Mouse (Mus musculus) hindbrain, embryonic 13.5 days (tissue): ENCODE measurements around the gene Magoh. TPM values are rescaled to one million over a fixed set of nuclear protein-coding genes. Genes with fewer than 3 reads are reported as not detected.

ENCODE experiments used
- ATAC-seq: fragments of 200-750 bp; cut with Nextera tagmentation; 2 replicates; pipeline ENCODE4 v1.8.0; 2017; ENCODE audit warnings: moderate TSS enrichment; ENCODE audit not compliant: low FRiP score
- H3K27ac ChIP-seq: fragments of 300-500 bp; sonication (generic); 2 replicates; pipeline ENCODE4 v1.5.1; 2015; ENCODE audit warnings: inconsistent platforms, mild to moderate bottlenecking, moderate library complexity
- H3K27me3 ChIP-seq: fragments of 300-500 bp; sonication (generic); 2 replicates; pipeline ENCODE4 v1.6.1; 2015; ENCODE audit warnings: mild to moderate bottlenecking, inconsistent platforms
- H3K36me3 ChIP-seq: fragments of 300-500 bp; sonication (generic); 2 replicates; pipeline ENCODE4 v1.6.1; 2015; ENCODE audit warnings: mild to moderate bottlenecking, inconsistent platforms
- H3K4me1 ChIP-seq: fragments of 300-500 bp; sonication (generic); replicated peaks from 2 replicates; pipeline ENCODE4 v1.6.1; 2015; ENCODE audit warnings: inconsistent platforms
- H3K4me2 ChIP-seq: fragments of 300-500 bp; sonication (generic); 2 replicates; pipeline ENCODE4 v1.6.1; 2015; ENCODE audit warnings: inconsistent platforms, mild to moderate bottlenecking, moderate library complexity
- H3K4me3 ChIP-seq: fragments of 300-500 bp; sonication (generic); 2 replicates; pipeline ENCODE4 v1.5.1; 2015; ENCODE audit warnings: mild to moderate bottlenecking, inconsistent platforms
- H3K9ac ChIP-seq: fragments of 300-500 bp; sonication (generic); 2 replicates; pipeline ENCODE4 v1.6.1; 2015; ENCODE audit warnings: mild to moderate bottlenecking, inconsistent platforms
- H3K9me3 ChIP-seq: fragments of 300-500 bp; sonication (generic); 2 replicates; pipeline ENCODE4 v1.6.1; 2016; ENCODE audit warnings: inconsistent platforms
- WGBS: fragments of 180-500 bp; shearing (Covaris S2); methylation state at CpG from one replicate; pipeline ENCODE4 v1.1.7; 2015; 5-methylcytosine and 5-hydroxymethylcytosine counted together
- polyA plus RNA-seq: library from polyadenylated mRNA; unstranded; fragments of >200 nt; fragmentation: Nextera tagmentation; extraction: Ambion mirVana; gene quantifications from 2 replicates; pipeline ENCODE4 v1.2.1, GENCODE M21; 2015

The Magoh gene
- 135 and 137 TPM in 2 replicates for polyA plus RNA-seq

GRCm38 (mm10) chr4:107879254-107880050, at the start of gene Magoh:
Gene Magoh (plus strand): TSS chr4:107879755.
- Histone ChIP-seq H3K27me3 (no peaks in the 10 kb centered on the region), H3K9ac (peak within 1 kb of the TSS; percentile 82), H3K4me1 (peaks cover 17% of the 10 kb centered on the region), H3K4me2 (peak within 1 kb of the TSS; percentile 85), H3K4me3 (peak within 1 kb of the TSS; percentile 82), H3K27ac (peak within 1 kb of the TSS; percentile 82), H3K9me3 (no peaks in the 10 kb centered on the region), H3K36me3 (peaks cover 43% of the 10 kb centered on the region)
- peak; percentile 95 for ATAC-seq
- 4% methylated on average over 48 of the region's 48 CpGs for WGBS

- no peaks in the 10 kb centered on the region for H3K9me3 ChIP-seq
- H3K4me1 ChIP-seq = peaks cover 100% of the 10 kb centered on the region
- no peak for ATAC-seq
- peak overlapping the region; percentile 78 for H3K27ac ChIP-seq
- 38% methylated on average over 10 of the region's 10 CpGs for WGBS
- no peaks in the 10 kb centered on the region for H3K27me3 ChIP-seq
- H3K36me3 ChIP-seq = no peaks in the 10 kb centered on the region
- 0 out of 2 replicates have a peak overlapping the region, but pooled peaks have one; percentile 5 for H3K4me2 ChIP-seq
- peak overlapping the region; percentile 3; the same call in 1 of the 2 replicates for H3K9ac ChIP-seq
- H3K4me3 ChIP-seq = no peak overlapping the region
Observed at GRCm38 (mm10) chr4:107830189-107830588, 49.4 kb upstream of the Magoh start.

- Histone ChIP-seq H3K4me1 (peaks cover 100% of the 10 kb centered on the region), H3K9me3 (no peaks in the 10 kb centered on the region), H3K27me3 (no peaks in the 10 kb centered on the region), H3K9ac (peak overlapping the region; percentile 40; the same call in 1 of the 2 replicates), H3K36me3 (no peaks in the 10 kb centered on the region), H3K4me2 (no peak overlapping the region), H3K4me3 (no peak overlapping the region), H3K27ac (peak overlapping the region; percentile 78)
- peak; percentile 36; the same call in 1 of the 2 replicates for ATAC-seq
- WGBS = 24% methylated on average over 7 of the region's 7 CpGs
Observed at GRCm38 (mm10) chr4:107830821-107831221, 48.7 kb upstream of the Magoh start.

- no peaks in the 10 kb centered on the region for H3K36me3 ChIP-seq
- peaks cover 100% of the 10 kb centered on the region for H3K4me1 ChIP-seq
- H3K4me2 ChIP-seq = no peak overlapping the region
- peak overlapping the region; percentile 78 for H3K27ac ChIP-seq
- H3K9ac ChIP-seq = peak overlapping the region; percentile 39; the same call in 1 of the 2 replicates
- no peak overlapping the region for H3K4me3 ChIP-seq
- ATAC-seq = no peak
- 84% methylated on average over 6 of the region's 6 CpGs for WGBS
- no peaks in the 10 kb centered on the region for H3K9me3 ChIP-seq
- H3K27me3 ChIP-seq = no peaks in the 10 kb centered on the region
Observed at GRCm38 (mm10) chr4:107831678-107832077, 47.9 kb upstream of the Magoh start.

- H3K9me3 ChIP-seq = no peaks in the 10 kb centered on the region
- H3K4me1 ChIP-seq = peaks cover 100% of the 10 kb centered on the region
- 75% methylated on average over 5 of the region's 5 CpGs for WGBS
- no peak for ATAC-seq
- peak overlapping the region; percentile 95 for H3K27ac ChIP-seq
- H3K4me3 ChIP-seq = no peak overlapping the region
- peak overlapping the region; percentile 39; the same call in 1 of the 2 replicates for H3K9ac ChIP-seq
- H3K36me3 ChIP-seq = peaks cover 7% of the 10 kb centered on the region; the same call in 1 of the 2 replicates
- H3K4me2 ChIP-seq = no peak overlapping the region
- H3K27me3 ChIP-seq = no peaks in the 10 kb centered on the region
Observed at GRCm38 (mm10) chr4:107833525-107833924, 46.0 kb upstream of the Magoh start.

- WGBS = 31% methylated on average over 22 of the region's 22 CpGs
- H3K27me3 ChIP-seq = no peaks in the 10 kb centered on the region
- no peak overlapping the region for H3K4me3 ChIP-seq
- peak overlapping the region; percentile 95 for H3K27ac ChIP-seq
- peaks cover 96% of the 10 kb centered on the region for H3K4me1 ChIP-seq
- peaks cover 8% of the 10 kb centered on the region; the same call in 1 of the 2 replicates for H3K36me3 ChIP-seq
- H3K4me2 ChIP-seq = no peak overlapping the region
- peak overlapping the region; percentile 68 for H3K9ac ChIP-seq
- 0 out of 2 replicates have a peak, but pooled peaks have one; percentile 3 for ATAC-seq
- no peaks in the 10 kb centered on the region for H3K9me3 ChIP-seq
Observed at GRCm38 (mm10) chr4:107834643-107835314, 44.8 kb upstream of the Magoh start.

- peak overlapping the region; percentile 23; the same call in 1 of the 2 replicates for H3K4me2 ChIP-seq
- peak; percentile 45 for ATAC-seq
- 14% methylated on average over 5 of the region's 5 CpGs for WGBS
Observed at GRCm38 (mm10) chr4:107835508-107835909, 44.0 kb upstream of the Magoh start.

GRCm38 (mm10) chr4:107836758-107837157, 42.8 kb upstream of the Magoh start:
- Histone ChIP-seq H3K36me3 (peaks cover 8% of the 10 kb centered on the region; the same call in 1 of the 2 replicates), H3K27ac (peak overlapping the region; percentile 95), H3K4me3 (no peak overlapping the region), H3K9me3 (no peaks in the 10 kb centered on the region), H3K27me3 (no peaks in the 10 kb centered on the region), H3K9ac (peak overlapping the region; percentile 68; the same call in 1 of the 2 replicates), H3K4me2 (no peak overlapping the region), H3K4me1 (peaks cover 78% of the 10 kb centered on the region)
- 19% methylated on average over 5 of the region's 5 CpGs for WGBS
- ATAC-seq = no peak

More at GRCm38 (mm10) chr4:107835508-107835909, 44.0 kb upstream of the Magoh start:
- H3K4me1 ChIP-seq = peaks cover 89% of the 10 kb centered on the region
- H3K36me3 ChIP-seq = peaks cover 8% of the 10 kb centered on the region; the same call in 1 of the 2 replicates
- peak overlapping the region; percentile 95 for H3K27ac ChIP-seq
- peak overlapping the region; percentile 68 for H3K9ac ChIP-seq
- H3K9me3 ChIP-seq = no peaks in the 10 kb centered on the region
- no peaks in the 10 kb centered on the region for H3K27me3 ChIP-seq
- H3K4me3 ChIP-seq = no peak overlapping the region

GRCm38 (mm10) chr4:107837910-107838309, 41.6 kb upstream of the Magoh start:
- no peak for ATAC-seq
- H3K27ac ChIP-seq = peak overlapping the region; percentile 95
- peaks cover 78% of the 10 kb centered on the region for H3K4me1 ChIP-seq
- no peak overlapping the region for H3K4me2 ChIP-seq
- no peaks in the 10 kb centered on the region for H3K27me3 ChIP-seq
- peak overlapping the region; percentile 68; the same call in 1 of the 2 replicates for H3K9ac ChIP-seq
- no peak overlapping the region for H3K4me3 ChIP-seq
- 25% methylated on average over 3 of the region's 3 CpGs for WGBS
- H3K36me3 ChIP-seq = peaks cover 11% of the 10 kb centered on the region
- no peaks in the 10 kb centered on the region for H3K9me3 ChIP-seq

GRCm38 (mm10) chr4:107843687-107844086, 35.9 kb upstream of the Magoh start:
- Histone ChIP-seq H3K27ac (no peak overlapping the region), H3K4me3 (no peak overlapping the region), H3K36me3 (peaks cover 47% of the 10 kb centered on the region), H3K27me3 (peaks cover 21% of the 10 kb centered on the region), H3K9me3 (no peaks in the 10 kb centered on the region), H3K9ac (peak overlapping the region; percentile 5; the same call in 1 of the 2 replicates), H3K4me2 (no peak overlapping the region), H3K4me1 (peaks cover 45% of the 10 kb centered on the region)
- no peak for ATAC-seq
- WGBS = 62% methylated on average over 8 of the region's 8 CpGs

- Histone ChIP-seq H3K27ac (peak overlapping the region; percentile 48), H3K4me1 (peaks cover 37% of the 10 kb centered on the region), H3K36me3 (peaks cover 60% of the 10 kb centered on the region), H3K27me3 (peaks cover 21% of the 10 kb centered on the region), H3K4me2 (no peak overlapping the region), H3K4me3 (no peak overlapping the region), H3K9ac (peak overlapping the region; percentile 29; the same call in 1 of the 2 replicates), H3K9me3 (no peaks in the 10 kb centered on the region)
- no peak for ATAC-seq
- WGBS = 2% methylated on average over 10 of the region's 10 CpGs
Observed at GRCm38 (mm10) chr4:107844971-107845370, 34.6 kb upstream of the Magoh start.

GRCm38 (mm10) chr4:107846795-107847194, 32.8 kb upstream of the Magoh start:
- no peak overlapping the region for H3K27ac ChIP-seq
- 68% methylated on average over 7 of the region's 7 CpGs for WGBS
- peaks cover 77% of the 10 kb centered on the region for H3K36me3 ChIP-seq
- ATAC-seq = peak; percentile 15; the same call in 1 of the 2 replicates
- peaks cover 36% of the 10 kb centered on the region for H3K4me1 ChIP-seq
- H3K4me3 ChIP-seq = no peak overlapping the region
- peak overlapping the region; percentile 39; the same call in 1 of the 2 replicates for H3K9ac ChIP-seq
- peaks cover 21% of the 10 kb centered on the region for H3K27me3 ChIP-seq
- no peaks in the 10 kb centered on the region for H3K9me3 ChIP-seq
- no peak overlapping the region for H3K4me2 ChIP-seq
